Mouse (Mus musculus) limb, embryonic 14.5 days (tissue): ENCODE data around the gene Gng4. TPM values are rescaled to one million over a fixed set of nuclear protein-coding genes. Genes with fewer than 3 reads are reported as not detected.

Source experiments
- ATAC-seq: fragments of 200-750 bp; cut with Nextera tagmentation; 2 replicates; pipeline ENCODE4 v1.8.0; 2017; ENCODE audit warnings: low read depth, moderate number of reproducible peaks, moderate TSS enrichment; ENCODE audit not compliant: low FRiP score
- DNase-seq: peaks from one replicate; pipeline ENCODE4 v3.0.0-alpha.2; 2015; ENCODE audit warnings: low spot score
- H3K27ac ChIP-seq: fragments of 300-500 bp; sonication (generic); replicated peaks from 2 replicates; pipeline ENCODE4 v1.5.1; 2014; ENCODE audit warnings: low read depth, mild to moderate bottlenecking, low read length, moderate library complexity, mixed read lengths
- H3K27me3 ChIP-seq: fragments of 300-500 bp; sonication (generic); 2 replicates; pipeline ENCODE4 v1.6.1; 2014; ENCODE audit warnings: low read length, mixed read lengths; ENCODE audit not compliant: control insufficient read depth, insufficient read depth
- H3K36me3 ChIP-seq: fragments of 300-500 bp; sonication (generic); 2 replicates; pipeline ENCODE4 v1.6.1; 2014; ENCODE audit warnings: mild to moderate bottlenecking, low read length, moderate library complexity, mixed read lengths; ENCODE audit not compliant: control insufficient read depth, insufficient read depth
- H3K4me1 ChIP-seq: fragments of 300-500 bp; sonication (generic); 2 replicates; pipeline ENCODE4 v1.6.1; 2014; ENCODE audit warnings: antibody characterized with exemption, low read length, mixed read lengths; ENCODE audit not compliant: control insufficient read depth, insufficient read depth
- H3K4me2 ChIP-seq: fragments of 300-500 bp; sonication (generic); replicated peaks from 2 replicates; pipeline ENCODE4 v1.6.1; 2014; ENCODE audit warnings: low read depth, mild to moderate bottlenecking, low read length, moderate library complexity; ENCODE audit not compliant: severe bottlenecking
- H3K4me3 ChIP-seq: fragments of 300-500 bp; sonication (generic); replicated peaks from 2 replicates; pipeline ENCODE4 v1.5.1; 2014; ENCODE audit warnings: low read length
- H3K9ac ChIP-seq: fragments of 300-500 bp; sonication (generic); 2 replicates; pipeline ENCODE4 v1.6.1; 2014; ENCODE audit warnings: mild to moderate bottlenecking, low read depth, low read length, moderate library complexity; ENCODE audit not compliant: severe bottlenecking
- H3K9me3 ChIP-seq: fragments of 300-500 bp; sonication (generic); 2 replicates; pipeline ENCODE4 v1.6.1; 2016; ENCODE audit warnings: low read length; ENCODE audit not compliant: control insufficient read depth
- POLR2A ChIP-seq: fragments of 200-500 bp; IDR thresholded peaks from 2 replicates; pipeline ENCODE4 v1.8.0; 2012; ENCODE audit warnings: inconsistent platforms, mild to moderate bottlenecking, moderate library complexity, borderline replicate concordance; ENCODE audit not compliant: insufficient read depth, insufficient read length; ENCODE audit errors: extremely low read depth
- WGBS: fragments of 180-500 bp; shearing (Covaris S2); extraction: QIAGEN DNeasy Blood & Tissue Kit; methylation state at CpG from one replicate; pipeline ENCODE4 v1.1.7; 2014; 5-methylcytosine and 5-hydroxymethylcytosine counted together
- polyA plus RNA-seq, 2 experiments: library from polyadenylated mRNA; depleted of rRNA in 1 of 2; stranded (reverse) in 1 of 2; unstranded in 1 of 2; fragments of >200 nt; fragmentation: Nextera tagmentation in 1 of 2; extraction: Ambion mirVana in 1 of 2; gene quantifications; 2 replicates each; pipeline versions ENCODE4 v1.2.1 to v1.2.3; 2012 to 2014

Gng4 gene
- polyA plus RNA-seq, 2 experiments, result 4.8 to 10.7 TPM

DNA sequence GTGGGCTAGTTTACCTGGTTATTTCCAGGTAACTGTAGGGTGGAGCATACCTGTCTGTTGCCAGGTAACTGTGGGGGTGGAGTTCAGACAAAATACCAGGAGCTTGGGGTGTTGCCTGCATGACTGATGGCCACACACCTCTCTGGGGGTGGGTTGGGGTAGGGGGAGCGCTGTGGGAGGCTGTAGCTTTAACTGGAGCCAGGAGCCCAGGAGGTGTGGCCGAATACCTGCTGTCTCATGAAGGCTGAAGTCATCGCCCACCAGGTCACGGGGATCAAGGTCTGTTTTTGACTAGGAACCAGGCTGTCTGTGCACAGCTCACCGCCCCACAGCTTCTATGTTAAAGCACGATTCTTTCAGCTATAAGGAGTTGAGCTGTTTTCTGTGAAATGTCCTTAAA lies 79.1 kb downstream of the Gng4 start:
- no peaks in the 10 kb centered on the region for H3K9me3 ChIP-seq
- WGBS, result 45% methylated on average over 6 of the region's 6 CpGs
- no peak for TF ChIP-seq POLR2A
- H3K9ac ChIP-seq, result no peak overlapping the region
- no peaks in the 10 kb centered on the region for H3K36me3 ChIP-seq
- no peak overlapping the region for H3K4me3 ChIP-seq
- no peak overlapping the region for H3K4me2 ChIP-seq
- no peaks in the 10 kb centered on the region for H3K4me1 ChIP-seq
- no peak overlapping the region for H3K27ac ChIP-seq
- ATAC-seq (no peak), DNase-seq (no peak)
- H3K27me3 ChIP-seq, result no peaks in the 10 kb centered on the region

DNA sequence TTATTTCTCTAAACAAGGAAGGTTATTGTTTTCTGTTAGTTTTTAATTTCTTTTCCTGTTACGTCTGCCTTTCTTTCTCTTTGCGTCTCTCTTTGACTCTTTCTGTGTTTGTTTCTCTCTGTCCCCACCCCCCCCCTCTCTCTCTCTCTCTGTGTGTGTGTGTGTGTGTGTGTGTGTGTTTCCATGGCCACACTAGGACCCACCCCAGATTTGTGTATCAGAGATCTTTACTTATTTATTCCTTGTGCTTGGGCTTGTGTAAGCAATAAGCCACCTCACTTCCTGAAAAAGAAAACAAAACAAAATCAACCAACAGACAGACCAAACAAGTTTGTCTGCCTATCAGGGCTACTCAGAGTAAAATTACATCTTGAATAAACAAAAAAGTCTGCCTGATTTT lies 82.5 kb downstream of the Gng4 start:
- no peak overlapping the region for H3K4me3 ChIP-seq
- no peak for ATAC-seq
- H3K27ac ChIP-seq, result no peak overlapping the region
- H3K36me3 ChIP-seq, result no peaks in the 10 kb centered on the region
- 92% methylated on average over 2 of the region's 2 CpGs for WGBS
- no peaks in the 10 kb centered on the region for H3K27me3 ChIP-seq
- H3K9me3 ChIP-seq, result no peaks in the 10 kb centered on the region
- DNase-seq, result no peak
- TF ChIP-seq POLR2A, result no peak
- H3K9ac ChIP-seq, result no peak overlapping the region
- no peaks in the 10 kb centered on the region for H3K4me1 ChIP-seq
- no peak overlapping the region for H3K4me2 ChIP-seq

DNA sequence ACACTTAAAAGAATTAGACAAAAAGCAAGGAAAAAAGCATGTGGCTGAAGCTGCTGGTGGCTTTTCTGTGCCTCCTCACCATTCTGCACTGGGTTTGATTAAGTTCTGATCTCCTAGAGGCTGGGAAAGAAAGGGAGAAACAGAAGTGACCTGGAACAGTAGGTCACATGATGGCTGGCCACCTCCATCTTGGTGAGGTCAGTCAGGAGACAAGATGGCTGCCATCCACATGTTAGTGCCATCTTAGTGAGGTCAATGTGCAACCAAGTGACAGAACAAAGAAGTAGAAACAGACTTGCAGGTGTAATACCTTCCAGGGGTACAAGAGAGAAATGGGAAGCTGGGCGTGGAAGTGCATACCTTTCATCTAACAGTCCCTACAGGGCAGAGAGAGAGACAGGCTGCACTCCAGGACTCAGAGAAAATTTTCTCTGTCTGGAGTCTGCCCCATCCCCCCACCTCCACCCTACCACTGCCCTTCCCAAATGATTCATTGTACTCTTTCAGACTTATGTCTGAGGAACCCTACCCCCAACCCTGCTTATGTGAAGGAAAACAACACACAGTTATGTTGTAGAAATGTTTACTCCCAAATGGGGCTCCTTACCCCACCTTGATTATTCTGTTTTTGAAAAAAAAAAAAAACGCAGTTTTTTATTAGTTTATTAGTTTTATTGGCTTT lies 83.4 kb downstream of the Gng4 start:
- ATAC-seq (no peak), DNase-seq (no peak)
- no peak overlapping the region for H3K27ac ChIP-seq
- no peaks in the 10 kb centered on the region for H3K36me3 ChIP-seq
- H3K4me3 ChIP-seq, result no peak overlapping the region
- H3K9ac ChIP-seq, result no peak overlapping the region
- no peaks in the 10 kb centered on the region for H3K4me1 ChIP-seq
- no peaks in the 10 kb centered on the region for H3K9me3 ChIP-seq
- no peak overlapping the region for H3K4me2 ChIP-seq
- no peaks in the 10 kb centered on the region for H3K27me3 ChIP-seq
- 77% methylated on average over 2 of the region's 2 CpGs for WGBS
- TF ChIP-seq POLR2A, result no peak

DNA sequence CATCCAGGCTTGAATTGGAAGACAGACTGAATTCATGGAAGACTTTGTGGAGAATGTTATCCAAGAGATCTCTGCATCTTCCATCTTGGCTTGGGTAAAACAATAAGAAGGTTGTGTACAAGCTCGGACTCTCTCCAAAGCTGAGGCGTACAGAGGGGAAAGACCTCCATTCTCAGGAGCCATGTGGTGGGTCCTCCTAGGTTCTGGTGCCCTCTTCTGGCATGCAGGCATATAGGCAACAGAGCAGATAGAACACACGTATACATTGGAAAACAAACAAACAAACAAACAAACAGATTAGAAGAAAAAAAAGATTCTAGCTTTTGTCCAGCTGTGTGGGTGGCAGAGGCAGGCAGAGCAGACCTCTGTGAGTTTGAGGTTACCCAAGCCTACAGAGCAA lies 84.1 kb downstream of the Gng4 start:
- no peak overlapping the region for H3K4me3 ChIP-seq
- H3K27ac ChIP-seq, result no peak overlapping the region
- H3K4me2 ChIP-seq, result no peak overlapping the region
- H3K27me3 ChIP-seq, result no peaks in the 10 kb centered on the region
- TF ChIP-seq POLR2A, result no peak
- no peak overlapping the region for H3K9ac ChIP-seq
- no peaks in the 10 kb centered on the region for H3K4me1 ChIP-seq
- ATAC-seq, result no peak
- H3K36me3 ChIP-seq, result no peaks in the 10 kb centered on the region
- peak; percentile 7 for DNase-seq
- no peaks in the 10 kb centered on the region for H3K9me3 ChIP-seq
- 11% methylated on average over 3 of the region's 3 CpGs for WGBS

Other genes with a start within 250 kb of the Gng4 start
- gene Lyst, start 193.7 kb upstream of the Gng4 start, polyA plus RNA-seq (2012; rRNA removed), result 3.4 and 4.1 TPM in 2 replicates
- gene Lyst, start 193.7 kb upstream of the Gng4 start, polyA plus RNA-seq (2014; fragmentation: Nextera tagmentation; extraction: Ambion mirVana), result 4.5 and 4.7 TPM in 2 replicates
- 42.0 and 56.6 TPM in 2 replicates for gene B3galnt2, start 170.4 kb downstream of the Gng4 start, polyA plus RNA-seq (2012; rRNA removed)
- gene B3galnt2, start 170.4 kb downstream of the Gng4 start, polyA plus RNA-seq (2014; fragmentation: Nextera tagmentation; extraction: Ambion mirVana), result 38.1 and 40.5 TPM in 2 replicates